Mouse (Mus musculus): ENCODE data around the gene Mpp4. TPM values are rescaled to one million over a fixed set of nuclear protein-coding genes. Genes with fewer than 3 reads are reported as not detected.

Mpp4 gene
- polyA plus RNA-seq, 1 experiment from 2014 or later, result 1.7 TPM

GRCm38 (mm10) chr1:59173023-59173422 is 9.8 kb upstream of the Mpp4 start:
- Histone ChIP-seq H3K9me3 (replicated peaks; ENCODE audit: control insufficient read depth, low read length) (no peaks in the 10 kb centered on the region), H3K36me3 (ENCODE audit: control insufficient read depth, insufficient read depth) (peaks cover 19% of the 10 kb centered on the region), H3K9ac (ENCODE audit: low read length) (no peak overlapping the region), H3K4me3 (ENCODE audit: low read length) (no peak overlapping the region), H3K4me1 (ENCODE audit: control insufficient read depth, insufficient read depth, low read length) (no peaks in the 10 kb centered on the region), H3K27me3 (ENCODE audit: control insufficient read depth, insufficient read depth, low read length) (no peaks in the 10 kb centered on the region), H3K27ac (ENCODE audit: low read length) (no peak overlapping the region), H3K4me2 (ENCODE audit: low read depth, low read length) (no peak overlapping the region)
- no peak for ATAC-seq (replicated peaks; ENCODE audit: extremely low read depth, insufficient read depth, low FRiP score)
- 52% methylated on average over 5 of the region's 5 CpGs for WGBS

- no peaks in the 10 kb centered on the region for H3K27me3 ChIP-seq (ENCODE audit: control insufficient read depth, insufficient read depth, low read length)
- H3K4me3 ChIP-seq (ENCODE audit: low read length), result no peak overlapping the region
- H3K4me2 ChIP-seq (ENCODE audit: low read depth, low read length), result no peak overlapping the region
- H3K9ac ChIP-seq (ENCODE audit: low read length), result no peak overlapping the region
- peaks cover 25% of the 10 kb centered on the region for H3K36me3 ChIP-seq (ENCODE audit: control insufficient read depth, insufficient read depth)
- no peak overlapping the region for H3K27ac ChIP-seq (ENCODE audit: low read length)
- no peak for ATAC-seq (replicated peaks; ENCODE audit: extremely low read depth, insufficient read depth, low FRiP score)
- H3K9me3 ChIP-seq (replicated peaks; ENCODE audit: control insufficient read depth, low read length), result no peaks in the 10 kb centered on the region
- H3K4me1 ChIP-seq (ENCODE audit: control insufficient read depth, insufficient read depth, low read length), result no peaks in the 10 kb centered on the region
- 45% methylated on average over 5 of the region's 5 CpGs for WGBS
These were observed 8.7 kb upstream of the Mpp4 start for GRCm38 (mm10) chr1:59171875-59172274.

GRCm38 (mm10) chr1:59170290-59170689 is 7.1 kb upstream of the Mpp4 start:
- Histone ChIP-seq H3K36me3 (ENCODE audit: control insufficient read depth, insufficient read depth) (peaks cover 26% of the 10 kb centered on the region), H3K4me2 (ENCODE audit: low read depth, low read length) (no peak overlapping the region), H3K27me3 (ENCODE audit: control insufficient read depth, insufficient read depth, low read length) (no peaks in the 10 kb centered on the region), H3K4me3 (ENCODE audit: low read length) (no peak overlapping the region), H3K9ac (ENCODE audit: low read length) (no peak overlapping the region), H3K27ac (ENCODE audit: low read length) (no peak overlapping the region), H3K4me1 (ENCODE audit: control insufficient read depth, insufficient read depth, low read length) (no peaks in the 10 kb centered on the region), H3K9me3 (replicated peaks; ENCODE audit: control insufficient read depth, low read length) (no peaks in the 10 kb centered on the region)
- 75% methylated on average over 8 of the region's 8 CpGs for WGBS
- ATAC-seq (replicated peaks; ENCODE audit: extremely low read depth, insufficient read depth, low FRiP score), result no peak

GRCm38 (mm10) chr1:59169586-59169985 is 6.4 kb upstream of the Mpp4 start:
- Histone ChIP-seq H3K9ac (ENCODE audit: low read length) (no peak overlapping the region), H3K36me3 (ENCODE audit: control insufficient read depth, insufficient read depth) (peaks cover 22% of the 10 kb centered on the region; the same call in 1 of the 2 replicates), H3K27ac (ENCODE audit: low read length) (no peak overlapping the region), H3K27me3 (ENCODE audit: control insufficient read depth, insufficient read depth, low read length) (no peaks in the 10 kb centered on the region), H3K9me3 (replicated peaks; ENCODE audit: control insufficient read depth, low read length) (no peaks in the 10 kb centered on the region), H3K4me3 (ENCODE audit: low read length) (no peak overlapping the region), H3K4me2 (ENCODE audit: low read depth, low read length) (no peak overlapping the region), H3K4me1 (ENCODE audit: control insufficient read depth, insufficient read depth, low read length) (no peaks in the 10 kb centered on the region)
- WGBS, result 79% methylated on average over 6 of the region's 6 CpGs
- ATAC-seq (replicated peaks; ENCODE audit: extremely low read depth, insufficient read depth, low FRiP score), result no peak

- ATAC-seq (replicated peaks; ENCODE audit: extremely low read depth, insufficient read depth, low FRiP score), result no peak
- Histone ChIP-seq H3K9me3 (replicated peaks; ENCODE audit: control insufficient read depth, low read length) (no peaks in the 10 kb centered on the region), H3K27me3 (ENCODE audit: control insufficient read depth, insufficient read depth, low read length) (no peaks in the 10 kb centered on the region), H3K36me3 (ENCODE audit: control insufficient read depth, insufficient read depth) (peaks cover 25% of the 10 kb centered on the region; the same call in 1 of the 2 replicates), H3K27ac (ENCODE audit: low read length) (no peak overlapping the region), H3K9ac (ENCODE audit: low read length) (no peak overlapping the region), H3K4me1 (ENCODE audit: control insufficient read depth, insufficient read depth, low read length) (no peaks in the 10 kb centered on the region), H3K4me2 (ENCODE audit: low read depth, low read length) (no peak overlapping the region), H3K4me3 (ENCODE audit: low read length) (no peak overlapping the region)
- WGBS, result 51% methylated on average over 2 of the region's 2 CpGs
These were observed 5.4 kb upstream of the Mpp4 start for GRCm38 (mm10) chr1:59168556-59168955.

- Histone ChIP-seq H3K27me3 (ENCODE audit: control insufficient read depth, insufficient read depth, low read length) (no peaks in the 10 kb centered on the region), H3K36me3 (ENCODE audit: control insufficient read depth, insufficient read depth) (peaks cover 28% of the 10 kb centered on the region; the same call in 1 of the 2 replicates)
- no peak for ATAC-seq (replicated peaks; ENCODE audit: extremely low read depth, insufficient read depth, low FRiP score)
These were observed 4.7 kb upstream of the Mpp4 start for GRCm38 (mm10) chr1:59167654-59168425.

GRCm38 (mm10) chr1:59166232-59166905 is 3.2 kb upstream of the Mpp4 start:
- Histone ChIP-seq H3K9ac (ENCODE audit: low read length) (no peak overlapping the region), H3K4me1 (ENCODE audit: control insufficient read depth, insufficient read depth, low read length) (no peaks in the 10 kb centered on the region), H3K4me2 (ENCODE audit: low read depth, low read length) (no peak overlapping the region), H3K36me3 (ENCODE audit: control insufficient read depth, insufficient read depth) (peaks cover 28% of the 10 kb centered on the region; the same call in 1 of the 2 replicates), H3K4me3 (ENCODE audit: low read length) (no peak overlapping the region), H3K27me3 (ENCODE audit: control insufficient read depth, insufficient read depth, low read length) (no peaks in the 10 kb centered on the region), H3K27ac (ENCODE audit: low read length) (no peak overlapping the region), H3K9me3 (replicated peaks; ENCODE audit: control insufficient read depth, low read length) (no peaks in the 10 kb centered on the region)
- ATAC-seq (replicated peaks; ENCODE audit: extremely low read depth, insufficient read depth, low FRiP score), result no peak
- WGBS, result 81% methylated on average over 9 of the region's 9 CpGs

More at GRCm38 (mm10) chr1:59167654-59168425, 4.7 kb upstream of the Mpp4 start:
- no peak overlapping the region for H3K4me2 ChIP-seq (ENCODE audit: low read depth, low read length)
- no peak overlapping the region for H3K27ac ChIP-seq (ENCODE audit: low read length)
- no peaks in the 10 kb centered on the region for H3K9me3 ChIP-seq (replicated peaks; ENCODE audit: control insufficient read depth, low read length)
- 70% methylated on average over 4 of the region's 4 CpGs for WGBS
- no peak overlapping the region for H3K9ac ChIP-seq (ENCODE audit: low read length)
- no peak overlapping the region for H3K4me3 ChIP-seq (ENCODE audit: low read length)
- no peaks in the 10 kb centered on the region for H3K4me1 ChIP-seq (ENCODE audit: control insufficient read depth, insufficient read depth, low read length)

- no peak overlapping the region for H3K4me3 ChIP-seq (ENCODE audit: low read length)
- no peaks in the 10 kb centered on the region for H3K4me1 ChIP-seq (ENCODE audit: control insufficient read depth, insufficient read depth, low read length)
- H3K9me3 ChIP-seq (replicated peaks; ENCODE audit: control insufficient read depth, low read length), result no peaks in the 10 kb centered on the region
- H3K9ac ChIP-seq (ENCODE audit: low read length), result no peak overlapping the region
- peaks cover 22% of the 10 kb centered on the region; the same call in 1 of the 2 replicates for H3K36me3 ChIP-seq (ENCODE audit: control insufficient read depth, insufficient read depth)
- H3K27me3 ChIP-seq (ENCODE audit: control insufficient read depth, insufficient read depth, low read length), result no peaks in the 10 kb centered on the region
- no peak overlapping the region for H3K4me2 ChIP-seq (ENCODE audit: low read depth, low read length)
- no peak overlapping the region for H3K27ac ChIP-seq (ENCODE audit: low read length)
- no peak for ATAC-seq (replicated peaks; ENCODE audit: extremely low read depth, insufficient read depth, low FRiP score)
- WGBS, result 70% methylated on average over 5 of the region's 5 CpGs
These were observed 729 bp upstream of the Mpp4 start for GRCm38 (mm10) chr1:59163918-59164317.

Data from heart, embryonic 16.5 days (tissue).